In the genomic region with DNA sequence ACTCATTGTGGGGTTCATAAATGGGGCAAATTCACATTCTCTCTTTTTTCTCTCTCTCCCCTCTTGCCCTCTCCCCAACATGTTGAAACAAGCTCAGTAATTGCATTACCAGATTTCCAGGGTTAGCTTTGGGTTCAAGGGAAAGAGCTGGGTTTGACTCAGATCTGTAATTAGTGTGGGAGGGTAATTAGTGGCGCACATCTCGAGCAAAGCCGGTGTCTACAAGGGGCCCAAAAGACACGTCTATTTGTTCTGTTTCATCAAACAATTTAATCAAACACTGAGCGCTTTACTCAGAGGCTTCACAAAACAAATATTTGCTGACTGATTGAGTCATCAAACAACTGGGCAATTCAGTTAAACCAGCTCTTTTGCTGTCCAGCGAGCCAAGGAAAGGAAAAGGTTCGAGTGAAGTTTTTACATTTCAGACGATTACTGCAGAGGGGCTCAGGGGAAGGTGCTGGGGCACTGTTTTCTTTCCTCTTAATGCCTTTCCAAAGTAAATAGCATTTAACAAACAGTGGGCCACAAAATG, we compare ENCODE assay signal across 18 mouse cellular contexts.
DNase-seq lines count a peak whose midpoint lies in the region; ATAC-seq and TF ChIP-seq lines count a peak whose summit lies in the region.
"Had no signal": no experiment of that assay in that cellular context is flagged by ENCODE, and none has a peak within 500 bp of the region (broad histone marks: within the 10 kb centered on the region; RNA-seq: fewer than 3 reads in every experiment).

No protein-coding gene starts in this region.

- H3K27ac ChIP-seq in forebrain, embryonic 11.5 days (ENCODE audit: low read depth, low read length) = no peak overlapping the region
- no peak overlapping the region for H3K27ac ChIP-seq in forebrain, embryonic 15.5 days (replicated peaks)
- peak overlapping the region; percentile 54 for H3K27ac ChIP-seq in lung, embryonic 15.5 days
- H3K27ac ChIP-seq in hindbrain, postnatal 0 days = no peak overlapping the region
- H3K27ac ChIP-seq: liver, embryonic 13.5 days; stomach, embryonic 15.5 days had no signal

- H3K4me3 ChIP-seq in forebrain, embryonic 11.5 days (ENCODE audit: low read depth, low read length) = no peak overlapping the region
- H3K4me3 ChIP-seq in forebrain, embryonic 15.5 days = no peak overlapping the region
- H3K4me3 ChIP-seq in lung, embryonic 15.5 days = no peak overlapping the region
- H3K4me3 ChIP-seq in hindbrain, postnatal 0 days (ENCODE audit: low read length) = no peak overlapping the region
- H3K4me3 ChIP-seq: heart, embryonic 12.5 days; liver, embryonic 13.5 days; megakaryocyte, embryonic 14.5 days; stomach, embryonic 15.5 days had no signal

- H3K9ac ChIP-seq in forebrain, embryonic 11.5 days (ENCODE audit: low read length) = no peak overlapping the region
- no peak overlapping the region for H3K9ac ChIP-seq in forebrain, embryonic 15.5 days (replicated peaks)
- H3K9ac ChIP-seq in lung, embryonic 15.5 days = no peak overlapping the region
- H3K9ac ChIP-seq in hindbrain, postnatal 0 days (replicated peaks; ENCODE audit: low read length) = no peak overlapping the region
- H3K9ac ChIP-seq: heart, embryonic 12.5 days; liver, embryonic 13.5 days; stomach, embryonic 15.5 days had no signal

- H3K9me3 ChIP-seq in forebrain, embryonic 11.5 days (ENCODE audit: control insufficient read depth, low read length) = no peaks in the 10 kb centered on the region
- H3K9me3 ChIP-seq in forebrain, embryonic 15.5 days = no peaks in the 10 kb centered on the region
- H3K9me3 ChIP-seq in lung, embryonic 15.5 days = no peaks in the 10 kb centered on the region
- H3K9me3 ChIP-seq in hindbrain, postnatal 0 days (ENCODE audit: low read length) = no peaks in the 10 kb centered on the region
- H3K9me3 ChIP-seq: liver, embryonic 13.5 days; megakaryocyte, embryonic 14.5 days; stomach, embryonic 15.5 days had no signal

- 0 out of 2 replicates have a peak, but pooled peaks have one; percentile 58 for ATAC-seq in forebrain, embryonic 11.5 days (replicated peaks; ENCODE audit: low FRiP score)
- no peak for ATAC-seq in forebrain, embryonic 15.5 days (replicated peaks)
- ATAC-seq in lung, embryonic 15.5 days (ENCODE audit: borderline replicate concordance, extremely low read depth, low FRiP score, low TSS enrichment) = no peak
- no peak for ATAC-seq in hindbrain, postnatal 0 days
- ATAC-seq: activated CD4-positive, CD25-positive, alpha-beta regulatory T cell, adult 4 months; hindbrain, embryonic 16.5 days had no signal

- no peak overlapping the region for H3K4me2 ChIP-seq in forebrain, embryonic 11.5 days (ENCODE audit: low read depth, low read length, severe bottlenecking)
- no peak overlapping the region for H3K4me2 ChIP-seq in forebrain, embryonic 15.5 days (replicated peaks)
- H3K4me2 ChIP-seq in lung, embryonic 15.5 days = no peak overlapping the region
- no peak overlapping the region for H3K4me2 ChIP-seq in hindbrain, postnatal 0 days (ENCODE audit: low read depth, low read length)
- H3K4me2 ChIP-seq: heart, embryonic 12.5 days; liver, embryonic 13.5 days; stomach, embryonic 15.5 days had no signal

- H3K36me3 ChIP-seq in forebrain, embryonic 11.5 days (ENCODE audit: control insufficient read depth, insufficient read depth, low read length) = no peaks in the 10 kb centered on the region
- no peaks in the 10 kb centered on the region for H3K36me3 ChIP-seq in forebrain, embryonic 15.5 days
- no peaks in the 10 kb centered on the region for H3K36me3 ChIP-seq in lung, embryonic 15.5 days
- no peaks in the 10 kb centered on the region for H3K36me3 ChIP-seq in hindbrain, postnatal 0 days (ENCODE audit: insufficient read depth, low read length)
- H3K36me3 ChIP-seq: heart, embryonic 12.5 days; liver, embryonic 13.5 days; stomach, embryonic 15.5 days had no signal

- 27% methylated on average over 8 of the region's 8 CpGs for WGBS in forebrain, embryonic 11.5 days
- 11% methylated on average over 8 of the region's 8 CpGs for WGBS in forebrain, embryonic 15.5 days
- WGBS in lung, embryonic 15.5 days = 45% methylated on average over 8 of the region's 8 CpGs
- WGBS in hindbrain, postnatal 0 days = 54% methylated on average over 8 of the region's 8 CpGs

- peaks cover 6% of the 10 kb centered on the region for H3K4me1 ChIP-seq in forebrain, embryonic 11.5 days (replicated peaks; ENCODE audit: control insufficient read depth, insufficient read depth, low read length)
- H3K4me1 ChIP-seq in forebrain, embryonic 15.5 days = 0 out of 2 replicates have a peak, but pooled peaks cover 8% of the 10 kb centered on the region
- peaks cover 24% of the 10 kb centered on the region for H3K4me1 ChIP-seq in lung, embryonic 15.5 days
- H3K4me1 ChIP-seq in hindbrain, postnatal 0 days (ENCODE audit: insufficient read depth, low read length) = no peaks in the 10 kb centered on the region
- H3K4me1 ChIP-seq: liver, embryonic 13.5 days; megakaryocyte, embryonic 14.5 days had no signal

- H3K27me3 ChIP-seq in forebrain, embryonic 11.5 days (ENCODE audit: control insufficient read depth, insufficient read depth, low read length) = no peaks in the 10 kb centered on the region
- no peaks in the 10 kb centered on the region for H3K27me3 ChIP-seq in forebrain, embryonic 15.5 days
- peaks cover 16% of the 10 kb centered on the region; the same call in 1 of the 2 replicates for H3K27me3 ChIP-seq in lung, embryonic 15.5 days
- H3K27me3 ChIP-seq in hindbrain, postnatal 0 days (ENCODE audit: insufficient read depth, low read length) = no peaks in the 10 kb centered on the region
- H3K27me3 ChIP-seq: stomach, embryonic 15.5 days had no signal

- TF ChIP-seq CTCF in hindbrain, postnatal 0 days (IDR thresholded peaks at IDR 0.05; ENCODE audit: low read depth) = no peak

- no peak for DNase-seq in forebrain, embryonic 11.5 days (ENCODE audit: low spot score)
- DNase-seq in lung, postnatal 10 days = no peak
- DNase-seq in brain, adult 2 months (ENCODE audit: low read depth, low spot score) = peak; percentile 28
- DNase-seq in lung, postnatal 25 days (ENCODE audit: low spot score) = peak; percentile 35
- DNase-seq in hindbrain, postnatal 0 days (ENCODE audit: low spot score) = no peak
- no peak for DNase-seq in adrenal gland, postnatal 25 days
- DNase-seq: adrenal gland, postnatal 36 days; cerebellum, adult 9-10 months; kidney, adult 9 months; liver, embryonic 13.5 days; right cerebral cortex, postnatal 14 days had no signal

Comparison
In these comparisons a context has a peak if more than half of its experiments do, and no peak if none do; other contexts are left out.
1. DNase-seq: peak in brain, adult 2 months (single experiment) and lung, postnatal 25 days (single experiment); none in forebrain, embryonic 11.5 days (single experiment), lung, postnatal 10 days (single experiment), hindbrain, postnatal 0 days (single experiment) and adrenal gland, postnatal 25 days (single experiment).